In genomic region chr10:8686219-8686618, GRCm38 (mm10) we compare ENCODE assay signal across 26 mouse cellular contexts.
DNase-seq lines count a peak whose midpoint lies in the region; ATAC-seq and TF ChIP-seq lines count a peak whose summit lies in the region.
"Had no signal": no experiment of that assay in that cellular context is flagged by ENCODE, and none has a peak within 500 bp of the region (broad histone marks: within the 10 kb centered on the region; RNA-seq: fewer than 3 reads in every experiment).

No protein-coding gene starts in this region.

- TF ChIP-seq CTCF in liver, embryonic 14.5 days (IDR thresholded peaks at IDR 0.05; ENCODE audit: low read depth) = peak; percentile 27; the same call in 1 of the 2 replicates

- no peaks in the 10 kb centered on the region for H3K36me3 ChIP-seq in heart, embryonic 10.5 days
- no peaks in the 10 kb centered on the region for H3K36me3 ChIP-seq in liver, embryonic 14.5 days (replicated peaks; ENCODE audit: control insufficient read depth, insufficient read depth, low read depth)
- H3K36me3 ChIP-seq in liver, embryonic 11.5 days (ENCODE audit: control insufficient read depth, insufficient read depth, low read length) = no peaks in the 10 kb centered on the region
- H3K36me3 ChIP-seq: embryonic facial prominence, embryonic 12.5 days; heart, embryonic 13.5 days; midbrain, embryonic 10.5 days; neural tube, embryonic 15.5 days; stomach, embryonic 15.5 days had no signal

- peak; percentile 52 for DNase-seq in heart, embryonic 10.5 days (ENCODE audit: low spot score)
- DNase-seq in heart, adult 9 months (ENCODE audit: low spot score in 2 of 2) = no peak
- no peak for DNase-seq in liver, embryonic 14.5 days (ENCODE audit: low read depth in 3 of 3, low spot score in 3 of 3)
- DNase-seq in liver, embryonic 11.5 days (ENCODE audit: low spot score) = no peak
- DNase-seq in ES-CJ7 (ENCODE audit: low read depth, low spot score) (peak; percentile 33), R1 (ENCODE audit: low read depth, low spot score) (peak; percentile 51)
- DNase-seq in right cerebral cortex, postnatal 25 days = no peak
- DNase-seq: adrenal gland, adult 8-10 months; cerebellum, adult 18-20 months; cerebellum, postnatal 14 days; forebrain, postnatal 0 days; gastrocnemius, postnatal 36 days; heart, postnatal 14 days; kidney, adult 2 months; kidney, postnatal 14 days; layer of hippocampus, postnatal 36 days; lung, postnatal 10 days; right cerebral cortex, adult 18-20 months; thymus, postnatal 25 days had no signal

- no peak overlapping the region for H3K9ac ChIP-seq in liver, embryonic 14.5 days (replicated peaks)
- no peak overlapping the region for H3K9ac ChIP-seq in liver, embryonic 11.5 days (ENCODE audit: low read depth, low read length)
- H3K9ac ChIP-seq: embryonic facial prominence, embryonic 12.5 days; forebrain, postnatal 0 days; heart, embryonic 13.5 days; neural tube, embryonic 15.5 days; stomach, embryonic 15.5 days had no signal

- no peak overlapping the region for H3K27ac ChIP-seq in heart, embryonic 10.5 days
- H3K27ac ChIP-seq in liver, embryonic 14.5 days = no peak overlapping the region
- H3K27ac ChIP-seq in liver, embryonic 11.5 days (ENCODE audit: low read depth, low read length) = no peak overlapping the region
- H3K27ac ChIP-seq: embryonic facial prominence, embryonic 12.5 days; heart, embryonic 13.5 days; hindbrain, postnatal 0 days; midbrain, embryonic 10.5 days; neural tube, embryonic 15.5 days; stomach, embryonic 15.5 days had no signal

- WGBS in heart, embryonic 10.5 days = 72% methylated on average over 1 of the region's 1 CpGs
- 61% methylated on average over 1 of the region's 1 CpGs for WGBS in liver, embryonic 14.5 days (ENCODE audit: insufficient replicate concordance)
- WGBS in liver, embryonic 11.5 days = 66% methylated on average over 1 of the region's 1 CpGs

- no peaks in the 10 kb centered on the region for H3K27me3 ChIP-seq in heart, embryonic 10.5 days (ENCODE audit: insufficient read depth, poor library complexity, severe bottlenecking)
- H3K27me3 ChIP-seq in liver, embryonic 14.5 days (ENCODE audit: control insufficient read depth, insufficient read depth, low read length) = no peaks in the 10 kb centered on the region
- H3K27me3 ChIP-seq in liver, embryonic 11.5 days (replicated peaks; ENCODE audit: control insufficient read depth, insufficient read depth, low read length) = no peaks in the 10 kb centered on the region
- H3K27me3 ChIP-seq: embryonic facial prominence, embryonic 12.5 days; heart, embryonic 13.5 days; neural tube, embryonic 15.5 days; stomach, embryonic 15.5 days had no signal

- H3K9me3 ChIP-seq in heart, embryonic 10.5 days = no peaks in the 10 kb centered on the region
- H3K9me3 ChIP-seq in liver, embryonic 14.5 days (ENCODE audit: control insufficient read depth, low read length) = no peaks in the 10 kb centered on the region
- no peaks in the 10 kb centered on the region for H3K9me3 ChIP-seq in liver, embryonic 11.5 days (ENCODE audit: control insufficient read depth, low read length)
- H3K9me3 ChIP-seq: neural tube, embryonic 15.5 days had no signal

- ATAC-seq in liver, embryonic 14.5 days (ENCODE audit: insufficient read depth) = no peak
- no peak for ATAC-seq in liver, embryonic 11.5 days (replicated peaks; ENCODE audit: low FRiP score)
- ATAC-seq: activated CD4-positive, CD25-positive, alpha-beta regulatory T cell, adult 4 months; forebrain, postnatal 0 days; hindbrain, postnatal 0 days had no signal

- no peaks in the 10 kb centered on the region for H3K4me1 ChIP-seq in heart, embryonic 10.5 days
- H3K4me1 ChIP-seq in liver, embryonic 14.5 days (replicated peaks; ENCODE audit: control insufficient read depth in 2 of 2, insufficient read depth in 2 of 2, low read length in 1 of 2) = no peaks in the 10 kb centered on the region
- no peaks in the 10 kb centered on the region for H3K4me1 ChIP-seq in liver, embryonic 11.5 days (replicated peaks; ENCODE audit: control insufficient read depth, insufficient read depth, low read length)
- H3K4me1 ChIP-seq: embryonic facial prominence, embryonic 12.5 days; heart, embryonic 13.5 days; neural tube, embryonic 15.5 days; stomach, embryonic 15.5 days had no signal

- no peak for TF ChIP-seq EP300 in liver, embryonic 14.5 days (IDR thresholded peaks at IDR 0.05; ENCODE audit: low read depth)

- no peak overlapping the region for H3K4me2 ChIP-seq in liver, embryonic 14.5 days (ENCODE audit: low read depth)
- no peak overlapping the region for H3K4me2 ChIP-seq in liver, embryonic 11.5 days
- H3K4me2 ChIP-seq: embryonic facial prominence, embryonic 12.5 days; heart, embryonic 13.5 days; neural tube, embryonic 15.5 days; stomach, embryonic 15.5 days had no signal

- H3K4me3 ChIP-seq in heart, embryonic 10.5 days = no peak overlapping the region
- H3K4me3 ChIP-seq in liver, embryonic 14.5 days (ENCODE audit: insufficient read depth in 1 of 2, low read depth in 2 of 2, low read length in 2 of 2) = no peak overlapping the region
- no peak overlapping the region for H3K4me3 ChIP-seq in liver, embryonic 11.5 days (ENCODE audit: low read depth, low read length)
- H3K4me3 ChIP-seq: embryonic facial prominence, embryonic 12.5 days; heart, embryonic 13.5 days; midbrain, embryonic 10.5 days; neural tube, embryonic 15.5 days; stomach, embryonic 15.5 days had no signal

Comparison
In these comparisons a context has a peak if more than half of its experiments do, and no peak if none do; other contexts are left out.
1. DNase-seq: peak in heart, embryonic 10.5 days (single experiment), ES-CJ7 (single experiment) and R1 (single experiment); none in heart, adult 9 months (0 of 2), liver, embryonic 14.5 days (0 of 3), liver, embryonic 11.5 days (single experiment) and right cerebral cortex, postnatal 25 days (single experiment).